Mouse (Mus musculus): ENCODE measurements around the gene Tead2.

The Tead2 gene

DNA sequence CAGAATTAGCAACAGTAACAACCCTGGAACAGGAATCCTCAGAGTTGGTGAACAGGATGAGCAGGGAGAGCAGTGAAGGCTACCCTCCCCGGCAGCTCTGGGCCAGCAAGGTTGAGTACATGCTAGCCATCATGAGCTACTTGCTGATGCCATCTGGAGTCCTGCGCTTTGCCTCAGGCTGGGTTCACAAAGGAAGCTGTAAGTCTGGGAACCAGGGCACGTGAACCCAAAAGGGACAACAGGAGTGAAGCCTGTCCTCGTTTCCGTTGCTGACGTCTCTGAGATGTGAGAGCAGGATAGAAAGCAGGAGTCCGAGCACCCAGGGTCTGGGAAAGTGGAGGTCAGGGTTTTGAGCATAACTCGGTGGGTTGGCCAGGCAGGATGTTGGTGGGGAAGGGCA is 43.7 kb downstream of the Tead2 start:
- no peak for DNase-seq (ENCODE audit: low spot score)

DNA sequence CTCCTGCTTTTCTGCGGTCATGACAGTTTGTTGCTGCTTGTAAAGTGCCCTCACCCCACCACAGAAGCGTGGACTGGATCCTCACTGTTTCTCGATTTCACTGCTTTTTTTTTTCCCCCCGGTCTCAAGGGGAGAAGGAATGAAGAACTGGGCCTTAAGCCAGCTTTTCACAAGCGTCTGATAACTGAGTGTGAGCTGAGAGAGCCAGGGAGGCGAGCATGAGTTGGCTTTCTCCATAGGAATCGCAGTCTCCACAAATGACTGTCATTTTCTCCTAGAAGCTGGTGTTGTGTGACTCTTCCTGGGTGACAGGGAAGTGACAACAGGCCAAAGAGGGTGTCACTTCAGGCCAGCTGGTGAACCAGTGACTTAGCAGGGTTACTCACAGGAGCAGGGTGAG is 46.7 kb downstream of the Tead2 start:
- no peak for DNase-seq (ENCODE audit: low spot score)

DNA sequence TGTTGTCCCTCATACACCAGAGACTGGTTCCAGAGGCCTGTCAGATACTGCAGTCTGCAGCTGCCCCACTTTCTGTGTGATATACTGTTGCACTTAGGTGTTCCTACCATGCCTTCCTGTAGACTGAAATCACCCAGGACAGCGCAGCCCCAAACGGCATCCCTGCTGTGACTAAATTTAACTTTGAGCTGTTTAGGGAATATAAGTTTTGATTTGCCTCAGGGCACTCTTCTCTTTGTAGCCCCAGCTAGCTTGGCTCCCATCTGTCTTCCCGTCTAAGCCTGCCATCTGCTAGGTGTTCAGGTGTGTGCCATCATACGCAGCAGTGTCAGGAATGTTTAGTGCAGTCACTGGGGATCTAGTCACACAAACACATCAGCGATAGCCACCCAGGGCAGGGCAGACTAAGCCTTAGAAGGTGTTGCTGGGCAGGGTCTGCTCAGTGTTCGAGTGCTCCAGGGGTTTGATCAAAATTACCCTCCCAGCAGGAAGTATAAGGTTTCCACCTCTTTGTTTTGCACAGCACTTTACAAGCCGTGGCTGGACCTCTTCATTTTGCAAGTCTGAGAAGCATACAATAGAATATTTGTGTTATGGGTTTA is 47.6 kb downstream of the Tead2 start:
- no peak for DNase-seq (ENCODE audit: low spot score)

DNA sequence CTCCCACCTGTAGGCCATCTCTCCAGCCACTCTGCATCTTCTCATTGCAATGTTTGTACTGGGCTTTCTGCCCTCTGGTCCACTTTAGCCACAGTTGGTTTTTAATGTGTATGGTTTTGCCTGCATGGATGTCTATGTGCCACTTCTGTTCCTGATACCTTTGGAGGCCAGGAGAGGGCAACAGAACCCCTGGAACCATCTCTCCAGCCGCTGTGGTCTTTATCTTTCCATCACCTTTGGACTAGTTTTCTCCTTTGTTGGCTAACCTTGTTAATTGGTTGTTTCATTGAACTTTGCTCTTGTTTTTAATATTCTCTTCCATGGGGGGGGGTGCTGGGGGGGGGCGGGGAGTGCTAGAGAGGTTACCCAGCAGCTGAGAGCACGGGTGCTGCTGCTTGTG is 48.8 kb downstream of the Tead2 start:
- DNase-seq (ENCODE audit: low spot score) = no peak

DNA sequence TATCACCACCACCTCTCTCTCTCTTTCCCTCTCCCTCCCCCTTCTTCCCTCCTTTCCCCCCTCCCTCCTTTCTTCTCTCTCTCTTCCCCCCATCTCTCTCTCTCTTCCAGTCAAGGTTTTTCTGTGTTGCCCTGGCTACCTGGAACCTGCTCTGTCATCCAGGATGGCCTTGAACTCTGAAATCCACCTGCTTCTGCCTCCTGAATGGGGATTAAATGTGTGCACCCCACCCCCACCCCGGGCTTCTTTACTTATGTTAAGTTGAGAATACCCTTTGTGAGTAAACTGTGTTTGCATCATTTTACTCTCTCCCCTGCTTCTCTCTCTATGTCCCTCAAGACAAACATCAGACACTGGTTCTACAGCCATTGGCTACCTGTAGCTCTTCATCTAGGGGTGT is 50.0 kb downstream of the Tead2 start:
- DNase-seq (ENCODE audit: low spot score) = no peak

DNA sequence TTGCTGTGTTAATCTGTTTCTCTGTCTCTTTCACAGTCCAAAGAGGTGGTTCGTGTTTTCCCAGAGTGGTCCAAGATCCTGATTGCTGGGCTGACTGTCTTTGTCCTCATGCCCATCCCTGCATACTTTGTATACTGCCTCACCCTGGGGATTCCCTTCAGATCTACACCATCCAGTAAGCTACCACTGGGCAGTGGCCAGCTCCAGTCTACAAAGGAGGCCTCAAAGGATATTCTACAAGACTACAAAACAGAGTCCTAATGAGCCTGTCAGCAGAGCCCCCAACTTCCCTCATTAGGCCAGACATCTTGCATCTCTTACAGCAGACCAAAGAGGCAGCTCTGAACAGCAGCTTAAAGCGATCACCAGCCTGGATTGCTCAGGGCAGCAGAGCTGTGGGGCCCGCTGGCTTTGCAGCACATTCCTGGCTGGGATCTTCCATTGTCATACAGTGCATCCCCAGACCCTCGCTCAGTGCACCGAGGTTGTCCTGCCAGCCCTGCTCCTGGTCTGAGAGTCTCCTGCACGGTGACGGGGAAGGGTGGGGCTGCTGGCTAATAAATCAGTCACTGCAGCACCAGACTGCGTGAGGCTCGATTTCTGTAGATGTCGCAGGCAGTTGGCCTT is 57.3 kb downstream of the Tead2 start:
- no peak for DNase-seq (ENCODE audit: low spot score)

DNA sequence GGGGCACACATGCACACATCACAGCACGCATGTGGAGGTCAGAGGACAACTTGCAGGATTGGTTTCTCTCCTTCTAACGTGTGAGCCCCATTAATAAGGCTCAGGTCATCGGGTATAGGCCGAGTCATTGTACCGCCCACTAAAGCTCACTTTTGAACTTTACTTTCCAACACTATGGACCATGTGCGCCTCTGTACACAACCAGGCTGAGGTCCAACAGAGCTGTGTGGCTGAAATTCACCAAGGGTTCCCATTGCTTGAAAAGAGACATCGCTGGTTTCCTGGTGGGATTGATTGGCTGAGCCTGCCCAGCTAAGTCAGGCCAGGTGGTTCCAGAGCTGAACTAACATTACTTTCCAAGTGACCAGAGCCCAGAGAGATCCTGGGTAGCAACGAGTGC is 58.1 kb downstream of the Tead2 start:
- DNase-seq (ENCODE audit: low spot score) = no peak

DNA sequence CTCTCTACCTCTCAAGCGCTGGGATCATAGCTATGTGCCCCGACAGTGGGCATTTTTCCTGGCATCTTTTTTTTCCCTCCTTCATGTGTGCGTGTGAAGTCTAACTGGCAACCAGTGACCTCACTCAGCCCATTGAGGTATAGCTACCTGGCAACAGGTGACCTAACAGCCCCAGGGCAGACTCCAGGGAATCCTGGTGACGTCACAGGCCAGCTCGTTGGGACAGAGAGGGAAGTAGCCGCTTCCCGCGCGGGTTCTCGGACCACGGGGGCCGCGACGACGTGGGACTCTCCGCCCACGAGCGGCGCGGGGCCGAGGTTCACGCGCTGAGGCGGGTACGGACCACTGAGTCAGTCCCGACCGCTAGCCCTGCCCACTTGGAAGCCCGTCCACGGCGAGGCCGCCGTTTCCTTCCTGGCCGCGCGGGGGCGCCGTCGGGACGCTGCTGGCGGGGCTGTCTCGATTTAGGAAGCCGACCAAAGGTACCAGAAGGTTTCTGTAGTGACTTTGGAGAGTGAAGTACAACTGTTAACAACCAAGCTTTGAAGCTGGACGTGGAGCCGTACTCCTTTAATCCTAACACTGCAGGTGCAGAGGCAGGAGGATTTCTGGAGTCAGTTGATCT is 61.7 kb downstream of the Tead2 start, which contains the start of gene Slc6a21:
Gene Slc6a21, plus strand, starts transcription at position 378 of the 625 bp plus-strand sequence.
- DNase-seq (ENCODE audit: low spot score) = peak; percentile 84

Measured in lung, postnatal 25 days (tissue).